Mouse (Mus musculus) limb, embryonic 11.5 days (tissue): ENCODE data around the gene Sh3bgrl2. TPM values are rescaled to one million over a fixed set of nuclear protein-coding genes. Genes with fewer than 3 reads are reported as not detected.

Experiments
- ATAC-seq: fragments of 200-750 bp; cut with Nextera tagmentation; 2 replicates; pipeline ENCODE4 v1.8.0; 2017; ENCODE audit warnings: low read depth; ENCODE audit not compliant: insufficient number of reproducible peaks, low FRiP score, low TSS enrichment
- DNase-seq: peaks from one replicate; pipeline ENCODE4 v3.0.0-alpha.2; 2015; ENCODE audit warnings: low spot score
- H3K27ac ChIP-seq: fragments of 300-500 bp; sonication (generic); replicated peaks from 2 replicates; pipeline ENCODE4 v1.5.1; 2014; ENCODE audit warnings: low read depth, mild to moderate bottlenecking, low read length
- H3K27me3 ChIP-seq: fragments of 300-500 bp; sonication (generic); 2 replicates; pipeline ENCODE4 v1.6.1; 2014; ENCODE audit warnings: mild to moderate bottlenecking, low read length, mixed read lengths; ENCODE audit not compliant: control insufficient read depth, insufficient read depth
- H3K36me3 ChIP-seq: fragments of 300-500 bp; sonication (generic); 2 replicates; pipeline ENCODE4 v1.6.1; 2014; ENCODE audit warnings: mild to moderate bottlenecking, low read length, moderate library complexity, mixed read lengths; ENCODE audit not compliant: control insufficient read depth, insufficient read depth
- H3K4me1 ChIP-seq: fragments of 300-500 bp; sonication (generic); 2 replicates; pipeline ENCODE4 v1.6.1; 2014; ENCODE audit warnings: low read length, mixed read lengths; ENCODE audit not compliant: control insufficient read depth, insufficient read depth
- H3K4me2 ChIP-seq: fragments of 300-500 bp; sonication (generic); 2 replicates; pipeline ENCODE4 v1.6.1; 2014; ENCODE audit warnings: low read depth, mild to moderate bottlenecking, moderate library complexity; ENCODE audit not compliant: severe bottlenecking
- H3K4me3 ChIP-seq: fragments of 300-500 bp; sonication (generic); 2 replicates; pipeline ENCODE4 v1.5.1; 2014; ENCODE audit warnings: low read depth, low read length
- H3K9ac ChIP-seq: fragments of 300-500 bp; sonication (generic); 2 replicates; pipeline ENCODE4 v1.6.1; 2014; ENCODE audit warnings: mild to moderate bottlenecking, low read length
- H3K9me3 ChIP-seq: fragments of 300-500 bp; sonication (generic); 2 replicates; pipeline ENCODE4 v1.6.1; 2016; ENCODE audit warnings: low read length; ENCODE audit not compliant: control insufficient read depth
- WGBS: fragments of 180-500 bp; shearing (Covaris S2); extraction: QIAGEN DNeasy Blood & Tissue Kit; methylation state at CpG from one replicate; pipeline ENCODE4 v1.1.7; 2014; 5-methylcytosine and 5-hydroxymethylcytosine counted together
- polyA plus RNA-seq: library from polyadenylated mRNA; unstranded; fragments of >200 nt; fragmentation: Nextera tagmentation; extraction: Ambion mirVana; gene quantifications from 2 replicates; pipeline ENCODE4 v1.2.1, GENCODE M21; 2014

Gene Sh3bgrl2
- polyA plus RNA-seq, 1 experiment from 2014 or later: 14.0 TPM

- H3K27me3 ChIP-seq: no peaks in the 10 kb centered on the region
- H3K4me2 ChIP-seq: no peak overlapping the region
- no peaks in the 10 kb centered on the region for H3K9me3 ChIP-seq
- no peaks in the 10 kb centered on the region for H3K36me3 ChIP-seq
- H3K9ac ChIP-seq: no peak overlapping the region
- ATAC-seq: no peak
- no peak overlapping the region for H3K4me3 ChIP-seq
- no peak overlapping the region for H3K27ac ChIP-seq
- H3K4me1 ChIP-seq: peaks cover 20% of the 10 kb centered on the region
- WGBS: 75% methylated on average over 6 of the region's 6 CpGs
- DNase-seq: no peak
These were observed 18.0 kb downstream of the Sh3bgrl2 start for GRCm38 (mm10) chr9:83566141-83566540.

- H3K27me3 ChIP-seq: no peaks in the 10 kb centered on the region
- 0 out of 2 replicates have a peak overlapping the region, but pooled peaks have one; percentile 30 for H3K27ac ChIP-seq
- no peak overlapping the region for H3K4me3 ChIP-seq
- ATAC-seq: no peak
- H3K4me2 ChIP-seq: no peak overlapping the region
- H3K36me3 ChIP-seq: no peaks in the 10 kb centered on the region
- DNase-seq: no peak
- no peaks in the 10 kb centered on the region for H3K9me3 ChIP-seq
- peaks cover 20% of the 10 kb centered on the region for H3K4me1 ChIP-seq
- H3K9ac ChIP-seq: no peak overlapping the region
- whole genome bisulfite sequencing: 95% methylated on average over 5 of the region's 5 CpGs
These were observed 20.0 kb downstream of the Sh3bgrl2 start for GRCm38 (mm10) chr9:83568125-83568524.

GRCm38 (mm10) chr9:83568937-83569336, 20.8 kb downstream of the Sh3bgrl2 start:
- 66% methylated on average over 3 of the region's 3 CpGs for WGBS
- H3K4me3 ChIP-seq: no peak overlapping the region
- no peak overlapping the region for H3K9ac ChIP-seq
- DNase-seq: no peak
- no peak for ATAC-seq
- H3K36me3 ChIP-seq: no peaks in the 10 kb centered on the region
- H3K9me3 ChIP-seq: no peaks in the 10 kb centered on the region
- H3K4me1 ChIP-seq: peaks cover 23% of the 10 kb centered on the region
- H3K27me3 ChIP-seq: no peaks in the 10 kb centered on the region
- no peak overlapping the region for H3K4me2 ChIP-seq
- H3K27ac ChIP-seq: no peak overlapping the region

GRCm38 (mm10) chr9:83569898-83570297, 21.8 kb downstream of the Sh3bgrl2 start:
- WGBS: 84% methylated on average over 7 of the region's 7 CpGs
- H3K36me3 ChIP-seq: no peaks in the 10 kb centered on the region
- no peak overlapping the region for H3K9ac ChIP-seq
- no peak for ATAC-seq
- no peak overlapping the region for H3K4me2 ChIP-seq
- H3K9me3 ChIP-seq: no peaks in the 10 kb centered on the region
- H3K27ac ChIP-seq: no peak overlapping the region
- peaks cover 23% of the 10 kb centered on the region for H3K4me1 ChIP-seq
- no peaks in the 10 kb centered on the region for H3K27me3 ChIP-seq
- H3K4me3 ChIP-seq: no peak overlapping the region
- no peak for DNase-seq

- DNase-seq (no peak), ATAC-seq (no peak)
- peak overlapping the region; percentile 45; the same call in 1 of the 2 replicates for H3K27ac ChIP-seq
- no peak overlapping the region for H3K9ac ChIP-seq
- H3K4me1 ChIP-seq: peaks cover 23% of the 10 kb centered on the region
- H3K4me2 ChIP-seq: no peak overlapping the region
- H3K27me3 ChIP-seq: no peaks in the 10 kb centered on the region
- H3K4me3 ChIP-seq: no peak overlapping the region
- no peaks in the 10 kb centered on the region for H3K9me3 ChIP-seq
- H3K36me3 ChIP-seq: no peaks in the 10 kb centered on the region
- 49% methylated on average over 3 of the region's 3 CpGs for WGBS
These were observed 23.2 kb downstream of the Sh3bgrl2 start for GRCm38 (mm10) chr9:83571315-83571714.

GRCm38 (mm10) chr9:83572326-83572725, 24.2 kb downstream of the Sh3bgrl2 start:
- ATAC-seq: no peak
- no peak overlapping the region for H3K9ac ChIP-seq
- H3K4me1 ChIP-seq: peaks cover 23% of the 10 kb centered on the region
- no peak overlapping the region for H3K27ac ChIP-seq
- H3K9me3 ChIP-seq: no peaks in the 10 kb centered on the region
- no peak overlapping the region for H3K4me3 ChIP-seq
- no peaks in the 10 kb centered on the region for H3K36me3 ChIP-seq
- H3K4me2 ChIP-seq: no peak overlapping the region
- WGBS: 67% methylated on average over 2 of the region's 2 CpGs
- no peaks in the 10 kb centered on the region for H3K27me3 ChIP-seq
- no peak for DNase-seq

GRCm38 (mm10) chr9:83572870-83573269, 24.7 kb downstream of the Sh3bgrl2 start:
- no peak overlapping the region for H3K27ac ChIP-seq
- no peaks in the 10 kb centered on the region for H3K27me3 ChIP-seq
- H3K4me1 ChIP-seq: peaks cover 18% of the 10 kb centered on the region
- DNase-seq: no peak
- H3K4me3 ChIP-seq: no peak overlapping the region
- H3K9ac ChIP-seq: no peak overlapping the region
- H3K4me2 ChIP-seq: no peak overlapping the region
- no peaks in the 10 kb centered on the region for H3K36me3 ChIP-seq
- no peaks in the 10 kb centered on the region for H3K9me3 ChIP-seq
- WGBS: 81% methylated on average over 2 of the region's 2 CpGs
- ATAC-seq: no peak

- Histone ChIP-seq H3K9me3 (no peaks in the 10 kb centered on the region), H3K36me3 (no peaks in the 10 kb centered on the region), H3K27me3 (no peaks in the 10 kb centered on the region), H3K4me1 (peaks cover 17% of the 10 kb centered on the region), H3K27ac (no peak overlapping the region), H3K9ac (no peak overlapping the region), H3K4me3 (no peak overlapping the region), H3K4me2 (no peak overlapping the region)
- ATAC-seq (no peak), DNase-seq (no peak)
- 68% methylated on average over 2 of the region's 2 CpGs for WGBS
These were observed 25.5 kb downstream of the Sh3bgrl2 start for GRCm38 (mm10) chr9:83573588-83573987.

GRCm38 (mm10) chr9:83575403-83575802, 27.3 kb downstream of the Sh3bgrl2 start:
- Histone ChIP-seq H3K27me3 (no peaks in the 10 kb centered on the region), H3K4me3 (no peak overlapping the region), H3K4me1 (peaks cover 14% of the 10 kb centered on the region), H3K27ac (no peak overlapping the region), H3K4me2 (no peak overlapping the region), H3K9me3 (no peaks in the 10 kb centered on the region), H3K36me3 (no peaks in the 10 kb centered on the region), H3K9ac (no peak overlapping the region)
- DNase-seq (no peak), ATAC-seq (no peak)
- WGBS: 89% methylated on average over 4 of the region's 4 CpGs
